Mouse (Mus musculus) embryonic facial prominence, embryonic 14.5 days (tissue): ENCODE measurements around the gene Pknox2. TPM values are rescaled to one million over a fixed set of nuclear protein-coding genes. Genes with fewer than 3 reads are reported as not detected.
A peak's percentile ranks its signal among the peaks of the same experiment; 100 is the strongest.

Experiments used
- ATAC-seq: fragments of 200-750 bp; cut with Nextera tagmentation; 2 replicates; pipeline ENCODE4 v1.8.0; 2017; ENCODE audit warnings: low read depth, moderate number of reproducible peaks, moderate TSS enrichment
- DNase-seq: peaks from one replicate; pipeline ENCODE4 v3.0.0-alpha.2; 2015; ENCODE audit warnings: low spot score
- H3K27ac ChIP-seq: fragments of 300-500 bp; sonication (generic); replicated peaks from 2 replicates; pipeline ENCODE4 v1.5.1; 2014; ENCODE audit warnings: low read depth, mild to moderate bottlenecking, low read length, moderate library complexity
- H3K27me3 ChIP-seq: fragments of 300-500 bp; sonication (generic); replicated peaks from 2 replicates; pipeline ENCODE4 v1.6.1; 2014; ENCODE audit warnings: low read length; ENCODE audit not compliant: control insufficient read depth, insufficient read depth
- H3K36me3 ChIP-seq: fragments of 300-500 bp; sonication (generic); 2 replicates; pipeline ENCODE4 v1.6.1; 2014; ENCODE audit warnings: low read length, mixed read lengths; ENCODE audit not compliant: control insufficient read depth, insufficient read depth
- H3K4me1 ChIP-seq: fragments of 300-500 bp; sonication (generic); 2 replicates; pipeline ENCODE4 v1.6.1; 2014; ENCODE audit warnings: antibody characterized with exemption, low read length; ENCODE audit not compliant: control insufficient read depth, insufficient read depth
- H3K4me2 ChIP-seq: fragments of 300-500 bp; sonication (generic); 2 replicates; pipeline ENCODE4 v1.6.1; 2014; ENCODE audit warnings: low read depth, mild to moderate bottlenecking, low read length, moderate library complexity, mixed read lengths
- H3K4me3 ChIP-seq: fragments of 300-500 bp; sonication (generic); 2 replicates; pipeline ENCODE4 v1.5.1; 2014; ENCODE audit warnings: low read depth, mild to moderate bottlenecking, low read length
- H3K9ac ChIP-seq: fragments of 300-500 bp; sonication (generic); 2 replicates; pipeline ENCODE4 v1.6.1; 2014; ENCODE audit warnings: low read depth, mild to moderate bottlenecking, low read length, moderate library complexity, mixed read lengths
- H3K9me3 ChIP-seq: fragments of 300-500 bp; sonication (generic); 2 replicates; pipeline ENCODE4 v1.6.1; 2016; ENCODE audit warnings: low read length; ENCODE audit not compliant: control insufficient read depth
- WGBS: fragments of 180-500 bp; shearing (Covaris S2); extraction: QIAGEN DNeasy Blood & Tissue Kit; methylation state at CpG from one replicate; pipeline ENCODE4 v1.1.7; 2014; 5-methylcytosine and 5-hydroxymethylcytosine counted together
- polyA plus RNA-seq: library from polyadenylated mRNA; unstranded; fragments of >200 nt; fragmentation: Nextera tagmentation; extraction: Ambion mirVana; gene quantifications from 2 replicates; pipeline ENCODE4 v1.2.1, GENCODE M21; 2014

The Pknox2 gene
- polyA plus RNA-seq, 1 experiment from 2014 or later: 9.5 TPM

GRCm38 (mm10) chr9:37061627-37062026 lies 85.6 kb downstream of the Pknox2 start:
- no peak for ATAC-seq
- Histone ChIP-seq H3K27ac (no peak overlapping the region), H3K4me2 (no peak overlapping the region), H3K9me3 (no peaks in the 10 kb centered on the region), H3K4me1 (peaks cover 5% of the 10 kb centered on the region; the same call in 1 of the 2 replicates), H3K36me3 (no peaks in the 10 kb centered on the region), H3K4me3 (no peak overlapping the region), H3K27me3 (no peaks in the 10 kb centered on the region), H3K9ac (no peak overlapping the region)
- 84% methylated on average over 2 of the region's 2 CpGs for WGBS
- no peak for DNase-seq

GRCm38 (mm10) chr9:37054703-37055102 lies 92.5 kb downstream of the Pknox2 start:
- Histone ChIP-seq H3K27me3 (no peaks in the 10 kb centered on the region), H3K36me3 (no peaks in the 10 kb centered on the region), H3K4me3 (no peak overlapping the region; the same call in 1 of the 2 replicates), H3K9ac (no peak overlapping the region), H3K9me3 (no peaks in the 10 kb centered on the region), H3K4me1 (peaks cover 28% of the 10 kb centered on the region), H3K4me2 (peak overlapping the region; percentile 49), H3K27ac (peak overlapping the region; percentile 82)
- WGBS: 23% methylated on average over 5 of the region's 5 CpGs
- DNase-seq: peak; percentile 65
- ATAC-seq: no peak

GRCm38 (mm10) chr9:37053601-37054512 lies 93.3 kb downstream of the Pknox2 start:
- peak overlapping the region; percentile 26; the same call in 1 of the 2 replicates for H3K9ac ChIP-seq
- H3K27ac ChIP-seq: peak overlapping the region; percentile 82
- peak; percentile 95 for DNase-seq
- 10% methylated on average over 21 of the region's 21 CpGs for WGBS
- ATAC-seq: peak; percentile 87
- no peaks in the 10 kb centered on the region for H3K9me3 ChIP-seq
- H3K27me3 ChIP-seq: no peaks in the 10 kb centered on the region
- H3K4me3 ChIP-seq: peak overlapping the region; percentile 4
- H3K4me2 ChIP-seq: peak overlapping the region; percentile 49
- peaks cover 28% of the 10 kb centered on the region for H3K4me1 ChIP-seq
- no peaks in the 10 kb centered on the region for H3K36me3 ChIP-seq

- no peaks in the 10 kb centered on the region for H3K9me3 ChIP-seq
- 21% methylated on average over 6 of the region's 6 CpGs for WGBS
- no peaks in the 10 kb centered on the region for H3K27me3 ChIP-seq
- H3K4me2 ChIP-seq: peak overlapping the region; percentile 49; the same call in 1 of the 2 replicates
- H3K4me3 ChIP-seq: no peak overlapping the region
- no peaks in the 10 kb centered on the region for H3K36me3 ChIP-seq
- H3K4me1 ChIP-seq: peaks cover 28% of the 10 kb centered on the region
- DNase-seq (peak; percentile 81), ATAC-seq (peak; percentile 41; the same call in 1 of the 2 replicates)
- no peak overlapping the region for H3K9ac ChIP-seq
- peak overlapping the region; percentile 82 for H3K27ac ChIP-seq
Observed at GRCm38 (mm10) chr9:37053041-37053440, 94.2 kb downstream of the Pknox2 start.

- DNase-seq (no peak), ATAC-seq (no peak)
- H3K36me3 ChIP-seq: no peaks in the 10 kb centered on the region
- no peak overlapping the region for H3K27ac ChIP-seq
- 87% methylated on average over 4 of the region's 4 CpGs for WGBS
- H3K4me2 ChIP-seq: no peak overlapping the region
- H3K9me3 ChIP-seq: no peaks in the 10 kb centered on the region
- no peak overlapping the region for H3K9ac ChIP-seq
- H3K27me3 ChIP-seq: no peaks in the 10 kb centered on the region
- no peak overlapping the region for H3K4me3 ChIP-seq
- peaks cover 31% of the 10 kb centered on the region for H3K4me1 ChIP-seq
Observed at GRCm38 (mm10) chr9:37051669-37052068, 95.5 kb downstream of the Pknox2 start.

- no peak for ATAC-seq
- WGBS: 44% methylated on average over 5 of the region's 5 CpGs
- no peak for DNase-seq
Observed at GRCm38 (mm10) chr9:37047490-37047889, 99.7 kb downstream of the Pknox2 start.

GRCm38 (mm10) chr9:37045875-37046274 lies 101.3 kb downstream of the Pknox2 start:
- Histone ChIP-seq H3K27me3 (no peaks in the 10 kb centered on the region), H3K4me1 (peaks cover 3% of the 10 kb centered on the region; the same call in 1 of the 2 replicates), H3K4me2 (no peak overlapping the region), H3K36me3 (no peaks in the 10 kb centered on the region), H3K9me3 (no peaks in the 10 kb centered on the region), H3K9ac (no peak overlapping the region), H3K4me3 (no peak overlapping the region), H3K27ac (no peak overlapping the region)
- 65% methylated on average over 1 of the region's 1 CpGs for WGBS
- ATAC-seq (no peak), DNase-seq (no peak)

More at GRCm38 (mm10) chr9:37047490-37047889, 99.7 kb downstream of the Pknox2 start:
- no peak overlapping the region for H3K9ac ChIP-seq
- H3K4me2 ChIP-seq: no peak overlapping the region
- no peak overlapping the region for H3K4me3 ChIP-seq
- H3K36me3 ChIP-seq: no peaks in the 10 kb centered on the region
- no peaks in the 10 kb centered on the region for H3K9me3 ChIP-seq
- H3K27me3 ChIP-seq: no peaks in the 10 kb centered on the region
- peak overlapping the region; percentile 17; the same call in 1 of the 2 replicates for H3K27ac ChIP-seq
- peaks cover 3% of the 10 kb centered on the region; the same call in 1 of the 2 replicates for H3K4me1 ChIP-seq

GRCm38 (mm10) chr9:37044165-37044564 lies 103.0 kb downstream of the Pknox2 start:
- H3K9me3 ChIP-seq: no peaks in the 10 kb centered on the region
- H3K4me1 ChIP-seq: peaks cover 3% of the 10 kb centered on the region; the same call in 1 of the 2 replicates
- H3K4me2 ChIP-seq: no peak overlapping the region
- ATAC-seq (no peak), DNase-seq (no peak)
- no peak overlapping the region for H3K27ac ChIP-seq
- no peak overlapping the region for H3K4me3 ChIP-seq
- H3K27me3 ChIP-seq: no peaks in the 10 kb centered on the region
- no peak overlapping the region for H3K9ac ChIP-seq
- no peaks in the 10 kb centered on the region for H3K36me3 ChIP-seq
- WGBS: 86% methylated on average over 1 of the region's 1 CpGs
